Mouse (Mus musculus) intestine, postnatal 0 days (tissue): ENCODE data around the gene Gm3194. TPM values are rescaled to one million over a fixed set of nuclear protein-coding genes. Genes with fewer than 3 reads are reported as not detected.
"Not testable (repeated sequence)": the region's sequence is repeated elsewhere in the genome, so short reads cannot be mapped to it uniquely, and the experiment has no call there.

Experiments
- ATAC-seq: fragments of 200-750 bp; cut with Nextera tagmentation; 2 replicates; pipeline ENCODE4 v1.8.0; 2017; ENCODE audit warnings: mild to moderate bottlenecking, moderate TSS enrichment, moderate library complexity
- H3K27ac ChIP-seq: fragments of 300-500 bp; sonication (generic); 2 replicates; pipeline ENCODE4 v1.5.1; 2014; ENCODE audit warnings: mild to moderate bottlenecking, low read depth, low read length, moderate library complexity
- H3K27me3 ChIP-seq: fragments of 300-500 bp; sonication (generic); replicated peaks from 2 replicates; pipeline ENCODE4 v1.6.1; 2014; ENCODE audit warnings: low read length, mixed read lengths; ENCODE audit not compliant: control insufficient read depth, insufficient read depth
- H3K36me3 ChIP-seq: fragments of 300-500 bp; sonication (generic); 2 replicates; pipeline ENCODE4 v1.6.1; 2014; ENCODE audit warnings: mild to moderate bottlenecking, moderate library complexity; ENCODE audit not compliant: control insufficient read depth, insufficient read depth
- H3K4me1 ChIP-seq: fragments of 300-500 bp; sonication (generic); replicated peaks from 2 replicates; pipeline ENCODE4 v1.6.1; 2014; ENCODE audit warnings: antibody characterized with exemption, low read length, mixed read lengths; ENCODE audit not compliant: control insufficient read depth, insufficient read depth
- H3K4me2 ChIP-seq: fragments of 300-500 bp; sonication (generic); replicated peaks from 2 replicates; pipeline ENCODE4 v1.6.1; 2014; ENCODE audit warnings: low read depth, mild to moderate bottlenecking, moderate library complexity
- H3K4me3 ChIP-seq: fragments of 300-500 bp; sonication (generic); 2 replicates; pipeline ENCODE4 v1.5.1; 2014; ENCODE audit warnings: low read depth, low read length
- H3K9ac ChIP-seq: fragments of 300-500 bp; sonication (generic); 2 replicates; pipeline ENCODE4 v1.6.1; 2014; ENCODE audit warnings: mild to moderate bottlenecking, low read depth, low read length
- H3K9me3 ChIP-seq: fragments of 300-500 bp; sonication (generic); 2 replicates; pipeline ENCODE4 v1.6.1; 2016; ENCODE audit warnings: mixed run types; ENCODE audit not compliant: control insufficient read depth
- WGBS: fragments of 180-500 bp; shearing (Covaris S2); extraction: QIAGEN DNeasy Blood & Tissue Kit; methylation state at CpG from one replicate; pipeline ENCODE4 v1.1.7; 2014; 5-methylcytosine and 5-hydroxymethylcytosine counted together
- polyA plus RNA-seq: library from polyadenylated mRNA; unstranded; fragments of >200 nt; fragmentation: Nextera tagmentation; extraction: Ambion mirVana; gene quantifications from 2 replicates; pipeline ENCODE4 v1.2.1, GENCODE M21; 2015

Gene Gm3194
- polyA plus RNA-seq = 0.25 and 0.30 TPM in 2 replicates

- ATAC-seq, H3K4me1 ChIP-seq: not testable (repeated sequence)
- no CpG with 5 or more reads among the region's 3 CpGs for WGBS
Measured at GRCm38 (mm10) chr14:5455367-5455766, at the start of gene Gm3194. Gm3194 (minus strand) TSS chr14:5455467.

DNA sequence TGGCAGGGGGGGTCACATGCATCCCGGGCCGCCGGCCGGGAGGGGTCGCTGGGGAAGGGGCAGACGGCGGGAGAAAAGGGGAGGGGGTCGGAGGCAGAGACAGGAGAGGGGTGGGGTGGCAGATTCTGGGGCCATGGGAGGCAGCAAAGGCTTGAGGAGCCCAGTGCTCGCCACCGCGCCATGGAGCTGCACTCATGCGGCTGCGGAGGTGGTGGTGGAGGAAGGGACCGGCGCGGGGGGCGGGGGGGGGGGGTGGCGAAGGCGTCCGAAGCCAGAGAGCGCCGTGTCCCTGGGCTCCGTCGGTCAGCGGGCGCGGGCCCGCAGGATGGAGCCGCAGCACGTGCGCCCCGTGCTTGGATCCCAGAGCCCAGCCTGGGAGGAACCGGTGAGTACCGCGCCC, 46.1 kb upstream of the Gm3194 start, which contains the start of gene Gm3488:
TSS of gene Gm3488 (plus strand) at position 301 of the 400 bp plus-strand sequence.
- H3K9me3 ChIP-seq, H3K27me3 ChIP-seq, ATAC-seq, H3K4me3 ChIP-seq, H3K4me2 ChIP-seq, H3K36me3 ChIP-seq, H3K9ac ChIP-seq, H3K4me1 ChIP-seq, H3K27ac ChIP-seq: not testable (repeated sequence)
- WGBS = no CpG with 5 or more reads among the region's 35 CpGs

More at GRCm38 (mm10) chr14:5455367-5455766, at the start of gene Gm3194:
- not testable (repeated sequence) for H3K9me3 ChIP-seq, H3K27me3 ChIP-seq, H3K27ac ChIP-seq, H3K4me2 ChIP-seq, H3K36me3 ChIP-seq, H3K9ac ChIP-seq, H3K4me3 ChIP-seq

DNA sequence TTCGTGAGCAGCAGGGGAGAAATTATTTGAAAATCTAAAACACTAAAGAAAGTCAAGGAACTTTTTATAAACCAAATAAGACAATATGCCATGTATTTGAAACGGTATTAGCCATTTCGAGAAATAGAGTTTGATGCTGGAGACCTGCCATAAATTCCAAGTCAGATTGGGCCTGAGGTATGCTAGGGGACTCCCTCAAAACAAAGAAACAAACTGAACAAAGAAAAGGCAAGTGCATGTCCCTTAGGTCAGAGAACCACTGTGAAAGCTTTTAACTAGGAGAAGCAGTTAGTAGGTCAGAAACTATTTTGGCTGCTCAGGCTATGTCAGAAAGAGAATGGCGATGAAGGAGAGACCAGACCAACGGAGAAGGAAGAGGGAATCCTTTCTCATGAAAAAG, 28.6 kb upstream of the Gm3194 start, which contains the start of gene Gm3187:
TSS of gene Gm3187 (plus strand) at position 301 of the 400 bp plus-strand sequence.
- H3K4me3 ChIP-seq, H3K27ac ChIP-seq, H3K9ac ChIP-seq, ATAC-seq, H3K36me3 ChIP-seq, H3K9me3 ChIP-seq, H3K4me2 ChIP-seq, H3K4me1 ChIP-seq, H3K27me3 ChIP-seq: not testable (repeated sequence)
- WGBS = 80% methylated on average over 4 of the region's 5 CpGs

GRCm38 (mm10) chr14:5477730-5478129, 22.5 kb upstream of the Gm3194 start, which contains the start of gene Gm8246:
Gm8246 (minus strand) TSS chr14:5477830.
- H3K27ac ChIP-seq, H3K36me3 ChIP-seq, H3K4me2 ChIP-seq, ATAC-seq, H3K9me3 ChIP-seq, H3K9ac ChIP-seq, H3K27me3 ChIP-seq, H3K4me1 ChIP-seq, H3K4me3 ChIP-seq: not testable (repeated sequence)
- no CpG with 5 or more reads among the region's 3 CpGs for WGBS

- no CpG with 5 or more reads among the region's 19 CpGs for WGBS
Measured at GRCm38 (mm10) chr14:5460469-5460868, 5.2 kb upstream of the Gm3194 start.

DNA sequence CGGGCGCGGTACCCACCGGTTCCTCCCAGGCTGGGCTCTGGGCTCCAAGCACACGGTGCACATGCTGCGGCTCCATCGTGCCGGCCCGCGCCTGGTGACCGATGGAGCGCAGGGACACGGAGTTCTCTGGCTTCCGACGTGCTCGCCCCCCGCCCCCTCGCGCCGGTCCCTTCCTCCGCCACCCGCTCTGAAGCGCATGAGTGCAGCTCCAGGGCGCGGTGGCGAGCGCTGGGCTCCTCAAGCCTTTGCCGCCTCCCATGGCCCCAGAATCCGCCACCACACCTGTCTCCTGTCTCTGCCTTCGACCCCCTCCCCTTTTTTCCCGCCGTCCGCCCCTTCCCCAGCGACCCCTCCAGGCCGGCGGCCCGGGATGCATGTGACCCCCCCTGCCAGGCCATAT, 66.3 kb downstream of the Gm3194 start, which contains the start of gene Gm3500:
TSS of gene Gm3500 (minus strand) at position 101 of the 400 bp plus-strand sequence.
- not testable (repeated sequence) for H3K27ac ChIP-seq, H3K4me3 ChIP-seq, H3K4me2 ChIP-seq, H3K9me3 ChIP-seq, H3K9ac ChIP-seq, H3K27me3 ChIP-seq, H3K4me1 ChIP-seq, H3K36me3 ChIP-seq, ATAC-seq
- WGBS = no CpG with 5 or more reads among the region's 37 CpGs

More at GRCm38 (mm10) chr14:5460469-5460868, 5.2 kb upstream of the Gm3194 start:
- not testable (repeated sequence) for H3K27ac ChIP-seq, H3K4me1 ChIP-seq, H3K4me2 ChIP-seq, H3K9ac ChIP-seq, H3K9me3 ChIP-seq, H3K4me3 ChIP-seq, ATAC-seq, H3K36me3 ChIP-seq, H3K27me3 ChIP-seq

Other genes starting within 250 kb of the Gm3194 start
- gene Gm3526, start 194.9 kb downstream of the Gm3194 start, polyA plus RNA-seq = not detected in 2 replicates
- not detected in 2 replicates for gene Gm3542, start 120.5 kb downstream of the Gm3194 start, polyA plus RNA-seq
- gene Gm3500, start 66.4 kb downstream of the Gm3194 start, polyA plus RNA-seq = 0.25 TPM in 1 of 2 replicates, not detected in the other
- gene Gm8246, start 22.4 kb upstream of the Gm3194 start, polyA plus RNA-seq = not detected in 2 replicates
- not detected in 2 replicates for gene Gm3187, start 28.7 kb upstream of the Gm3194 start, polyA plus RNA-seq
- gene Gm3488, start 46.2 kb upstream of the Gm3194 start, polyA plus RNA-seq = 0.26 TPM in 1 of 2 replicates, not detected in the other
- gene Gm3532, start 83.0 kb upstream of the Gm3194 start, polyA plus RNA-seq = not detected in 2 replicates
- gene Gm8265, start 177.6 kb upstream of the Gm3194 start, polyA plus RNA-seq = not detected in 2 replicates
- gene Gm9603, start 232.0 kb upstream of the Gm3194 start, polyA plus RNA-seq = not detected in 2 replicates